Comparison of ENCODE assay signal across 13 mouse cellular contexts in the genomic region with DNA sequence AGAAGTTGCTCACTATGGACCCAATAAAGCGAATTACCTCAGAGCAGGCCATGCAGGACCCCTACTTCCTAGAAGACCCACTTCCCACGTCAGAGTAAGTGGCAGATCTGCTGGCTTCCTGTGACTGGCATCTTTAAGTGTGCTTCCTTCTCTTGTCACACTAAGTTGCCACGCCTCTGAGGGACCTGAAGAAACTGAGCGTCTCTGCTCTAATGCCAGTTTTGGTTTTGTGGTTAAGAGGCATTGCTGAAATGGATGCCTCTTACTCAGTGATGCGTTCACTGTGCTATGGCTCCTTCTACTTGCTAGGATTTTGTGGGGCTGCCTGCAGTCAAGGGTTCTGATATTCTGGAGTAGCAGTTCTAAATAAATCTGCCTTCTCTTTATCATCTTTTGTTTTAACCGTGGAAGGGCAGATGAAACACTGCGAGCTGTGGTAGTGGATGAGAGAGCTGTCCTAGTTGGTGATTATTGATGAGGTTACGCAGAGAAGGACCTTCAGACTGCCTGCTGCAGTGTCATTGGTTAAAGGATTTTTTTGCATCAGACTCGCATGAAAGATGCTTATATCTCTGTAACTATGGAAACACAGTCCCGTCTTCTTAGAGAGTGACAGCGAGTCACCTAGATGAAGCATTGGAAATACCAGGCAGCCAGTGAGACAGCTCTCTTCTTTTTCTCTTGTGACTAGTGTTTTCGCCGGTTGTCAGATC.
DNase-seq lines count a peak whose midpoint lies in the region; ATAC-seq lines count a peak whose summit lies in the region.
"Had no signal": no experiment of that assay in that cellular context is flagged by ENCODE, and none has a peak within 500 bp of the region (broad histone marks: within the 10 kb centered on the region; RNA-seq: fewer than 3 reads in every experiment).

No protein-coding gene starts in this region.

- H3K27ac ChIP-seq in forebrain, embryonic 16.5 days (ENCODE audit: low read length), result no peak overlapping the region; the same call in 1 of the 2 replicates
- H3K27ac ChIP-seq in forebrain, embryonic 13.5 days, result no peak overlapping the region
- peak overlapping the region; percentile 43; the same call in 1 of the 2 replicates for H3K27ac ChIP-seq in kidney, embryonic 16.5 days (ENCODE audit: low read length)
- H3K27ac ChIP-seq: embryonic facial prominence, embryonic 15.5 days; stomach, postnatal 0 days had no signal

- no peak overlapping the region for H3K4me2 ChIP-seq in forebrain, embryonic 16.5 days (ENCODE audit: low read length)
- no peak overlapping the region for H3K4me2 ChIP-seq in forebrain, embryonic 13.5 days
- H3K4me2 ChIP-seq in kidney, embryonic 16.5 days (replicated peaks; ENCODE audit: low read depth, low read length), result no peak overlapping the region
- H3K4me2 ChIP-seq: embryonic facial prominence, embryonic 15.5 days had no signal

- no peak overlapping the region for H3K4me3 ChIP-seq in forebrain, embryonic 16.5 days (replicated peaks; ENCODE audit: low read length)
- no peak overlapping the region for H3K4me3 ChIP-seq in forebrain, embryonic 13.5 days
- no peak overlapping the region for H3K4me3 ChIP-seq in kidney, embryonic 16.5 days (ENCODE audit: low read length)
- H3K4me3 ChIP-seq: embryonic facial prominence, embryonic 15.5 days; myocyte had no signal

- H3K4me1 ChIP-seq in forebrain, embryonic 16.5 days (replicated peaks; ENCODE audit: control insufficient read depth, insufficient read depth, low read length), result no peaks in the 10 kb centered on the region
- H3K4me1 ChIP-seq in forebrain, embryonic 13.5 days, result no peaks in the 10 kb centered on the region
- 0 out of 2 replicates have a peak, but pooled peaks cover 6% of the 10 kb centered on the region for H3K4me1 ChIP-seq in kidney, embryonic 16.5 days (ENCODE audit: insufficient read depth, low read length)
- H3K4me1 ChIP-seq: embryonic facial prominence, embryonic 15.5 days had no signal

- H3K36me3 ChIP-seq in forebrain, embryonic 16.5 days (ENCODE audit: control insufficient read depth, insufficient read depth), result peaks cover 15% of the 10 kb centered on the region
- H3K36me3 ChIP-seq in forebrain, embryonic 13.5 days (ENCODE audit: poor library complexity, severe bottlenecking), result peaks cover 72% of the 10 kb centered on the region
- peaks cover 42% of the 10 kb centered on the region for H3K36me3 ChIP-seq in kidney, embryonic 16.5 days (ENCODE audit: insufficient read depth, low read length)

- 84% methylated on average over 13 of the region's 13 CpGs for WGBS in forebrain, embryonic 16.5 days
- WGBS in forebrain, embryonic 13.5 days, result 92% methylated on average over 13 of the region's 13 CpGs
- WGBS in kidney, embryonic 16.5 days, result 78% methylated on average over 13 of the region's 13 CpGs

- DNase-seq in kidney, postnatal 10 days, result no peak
- peak; percentile 57 for DNase-seq in 3T3-L1 (ENCODE audit: low read depth, low spot score)
- DNase-seq in layer of hippocampus, adult 9-10 months (ENCODE audit: low spot score), result no peak
- no peak for DNase-seq in right cerebral cortex, postnatal 10 days (ENCODE audit: low spot score in 2 of 2)
- DNase-seq: cerebellum, adult 11 months; gastrocnemius, postnatal 25 days had no signal

- no peak overlapping the region for H3K9ac ChIP-seq in forebrain, embryonic 16.5 days (replicated peaks; ENCODE audit: low read depth, low read length)
- H3K9ac ChIP-seq in forebrain, embryonic 13.5 days, result no peak overlapping the region
- no peak overlapping the region for H3K9ac ChIP-seq in kidney, embryonic 16.5 days (replicated peaks; ENCODE audit: low read length)
- H3K9ac ChIP-seq: embryonic facial prominence, embryonic 15.5 days had no signal

- peak; percentile 16; the same call in 1 of the 2 replicates for ATAC-seq in forebrain, embryonic 16.5 days
- ATAC-seq in forebrain, embryonic 13.5 days, result no peak
- no peak for ATAC-seq in kidney, embryonic 16.5 days (ENCODE audit: low FRiP score, low TSS enrichment)
- ATAC-seq in common myeloid progenitor, adult 5-6 weeks (replicated peaks; ENCODE audit: low read depth, poor library complexity, severe bottlenecking), result peak; percentile 71

- no peaks in the 10 kb centered on the region for H3K27me3 ChIP-seq in forebrain, embryonic 16.5 days (replicated peaks; ENCODE audit: control insufficient read depth, insufficient read depth, low read length)
- no peaks in the 10 kb centered on the region for H3K27me3 ChIP-seq in forebrain, embryonic 13.5 days
- no peaks in the 10 kb centered on the region for H3K27me3 ChIP-seq in kidney, embryonic 16.5 days (ENCODE audit: insufficient read depth, low read length)
- H3K27me3 ChIP-seq: embryonic facial prominence, embryonic 15.5 days had no signal

- no peaks in the 10 kb centered on the region for H3K9me3 ChIP-seq in forebrain, embryonic 16.5 days (ENCODE audit: control insufficient read depth, low read length)
- H3K9me3 ChIP-seq in forebrain, embryonic 13.5 days (replicated peaks), result no peaks in the 10 kb centered on the region
- no peaks in the 10 kb centered on the region for H3K9me3 ChIP-seq in kidney, embryonic 16.5 days (ENCODE audit: low read length)
- H3K9me3 ChIP-seq: embryonic facial prominence, embryonic 15.5 days had no signal

Comparison
In these comparisons a context has a peak if more than half of its experiments do, and no peak if none do; other contexts are left out.
1. ATAC-seq: peak in forebrain, embryonic 16.5 days (single experiment) and common myeloid progenitor, adult 5-6 weeks (single experiment); none in forebrain, embryonic 13.5 days (single experiment) and kidney, embryonic 16.5 days (single experiment).